Mouse (Mus musculus) cerebellum, postnatal 25 days (tissue): ENCODE results near the gene Eaf2.
"Not testable (repeated sequence)": the region's sequence is repeated elsewhere in the genome, so short reads cannot be mapped to it uniquely, and the experiment has no call there.

ENCODE experiments used
- DNase-seq, 2 experiments: peaks; one replicate each; pipeline ENCODE4 v3.0.0; 2021; ENCODE audit warnings: mixed read lengths in 2 of 2

Eaf2 gene

DNA sequence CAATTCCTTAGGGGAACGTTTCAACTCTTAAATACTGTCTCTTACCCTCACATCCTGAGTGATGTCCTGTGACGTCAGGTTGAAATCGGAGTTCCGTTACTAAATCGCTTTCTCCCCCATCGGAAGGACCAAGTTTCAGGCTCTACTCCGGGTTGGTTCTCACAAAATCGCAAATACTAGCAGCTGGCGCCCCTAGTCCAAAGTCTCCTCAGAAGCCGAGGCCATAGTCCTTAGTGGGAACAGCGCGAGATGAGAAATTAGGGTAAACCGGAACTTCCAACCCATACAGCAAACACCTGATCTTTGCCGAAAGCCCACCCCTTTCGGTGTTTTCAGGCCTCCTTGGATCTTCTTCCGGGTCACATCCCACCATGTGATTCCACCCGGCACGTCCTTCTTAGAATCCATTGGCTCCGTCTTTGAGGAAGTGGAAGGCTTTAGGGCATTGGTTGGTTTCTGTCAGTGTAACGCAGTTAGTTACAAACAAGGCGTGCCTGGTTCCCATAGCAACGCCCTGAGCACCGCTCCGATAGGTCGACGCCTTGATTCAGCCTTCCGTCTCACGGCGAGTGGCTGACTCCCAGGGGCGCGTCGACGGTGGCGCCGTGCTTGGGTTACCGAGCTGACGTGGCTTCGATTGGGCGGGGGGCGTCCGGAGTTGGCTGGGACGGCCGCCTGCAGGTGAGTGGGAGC, at the start of gene Eaf2, which contains the start of gene Golgb1:
Gene Eaf2 (minus strand): TSS at position 421 of the 693 bp plus-strand sequence.
Gene Golgb1 (plus strand): TSS at position 558 of the 693 bp plus-strand sequence.
- peak; percentile 91 to 97 for DNase-seq

- DNase-seq: no peak
Measured at GRCm38 (mm10) chr16:36924312-36924711, 49.5 kb upstream of the Eaf2 start.

GRCm38 (mm10) chr16:36921980-36922379, 47.2 kb upstream of the Eaf2 start:
- DNase-seq: no peak

DNA sequence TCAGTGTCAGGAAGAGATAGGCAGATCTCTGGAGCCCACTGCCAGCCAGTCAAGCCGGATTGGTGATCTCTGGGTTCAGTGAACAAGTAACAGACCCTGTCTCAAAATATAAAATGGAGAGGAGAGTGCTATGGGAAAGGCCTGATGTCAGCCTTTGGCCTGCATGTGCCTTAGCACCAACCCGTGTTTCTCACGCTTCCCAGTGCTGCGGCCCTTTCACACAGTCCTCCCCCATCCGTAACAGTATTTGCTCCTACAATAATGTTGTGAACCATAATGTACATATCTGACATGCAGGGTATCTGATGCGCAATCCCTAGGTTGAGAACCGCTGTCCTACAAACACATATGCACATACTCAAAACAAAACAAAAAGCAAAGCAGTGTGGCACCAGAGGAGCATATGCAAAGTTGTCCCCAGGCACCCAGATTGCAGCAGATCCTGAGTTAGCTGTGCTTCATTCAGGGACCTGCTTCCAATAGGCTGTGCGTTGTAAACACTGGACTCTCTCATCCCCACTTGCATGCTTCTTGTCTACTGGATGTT, 46.3 kb upstream of the Eaf2 start:
- no peak for DNase-seq

- DNase-seq: no peak
Measured at GRCm38 (mm10) chr16:36920410-36920809, 45.6 kb upstream of the Eaf2 start.

GRCm38 (mm10) chr16:36918505-36918904, 43.7 kb upstream of the Eaf2 start:
- DNase-seq: no peak

DNA sequence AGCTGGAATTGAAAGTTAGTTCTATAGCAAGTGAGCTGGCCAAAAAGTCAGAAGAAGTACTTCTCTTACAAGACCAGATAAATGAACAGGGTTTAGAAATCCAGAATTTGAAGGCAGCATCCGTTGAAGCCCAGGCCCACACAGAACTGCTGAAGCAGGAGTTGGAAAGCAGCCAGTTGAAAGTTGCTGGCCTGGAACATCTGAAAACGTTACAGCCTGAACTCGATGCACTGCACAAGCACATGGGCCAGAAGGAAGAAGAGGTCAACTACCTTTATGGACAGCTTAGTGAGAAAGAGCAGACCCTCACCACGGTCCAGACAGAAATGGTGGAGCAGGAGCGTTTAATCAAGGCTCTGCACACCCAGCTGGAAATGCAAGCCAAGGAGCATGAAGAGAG, 39.4 kb upstream of the Eaf2 start:
- no peak for DNase-seq

GRCm38 (mm10) chr16:36912311-36912710, 37.5 kb upstream of the Eaf2 start:
- no peak for DNase-seq

GRCm38 (mm10) chr16:36911909-36912308, 37.1 kb upstream of the Eaf2 start:
- no peak for DNase-seq

GRCm38 (mm10) chr16:36903156-36903555, 28.4 kb upstream of the Eaf2 start:
- DNase-seq: no peak

GRCm38 (mm10) chr16:36896712-36897111, 21.9 kb upstream of the Eaf2 start:
- DNase-seq: no peak

DNA sequence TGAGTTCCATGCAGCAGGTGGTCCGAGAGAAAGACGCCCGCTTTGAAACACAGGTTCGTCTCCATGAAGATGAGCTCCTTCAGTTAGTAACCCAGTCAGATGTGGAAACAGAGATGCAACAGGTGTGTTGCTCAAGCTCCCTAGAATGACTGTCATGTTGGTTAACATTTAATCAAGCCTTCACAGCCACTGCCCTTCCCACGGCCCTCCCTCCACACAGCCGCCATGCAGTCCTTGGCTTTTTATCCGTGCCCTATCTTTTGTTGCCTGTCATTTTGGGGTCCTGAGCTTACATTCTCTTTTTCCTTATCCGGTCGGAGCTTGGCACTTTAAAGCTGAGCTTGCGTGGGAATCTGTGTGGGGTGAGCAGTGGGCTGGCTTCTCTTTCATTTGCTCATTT, 18.5 kb upstream of the Eaf2 start:
- DNase-seq: no peak

DNA sequence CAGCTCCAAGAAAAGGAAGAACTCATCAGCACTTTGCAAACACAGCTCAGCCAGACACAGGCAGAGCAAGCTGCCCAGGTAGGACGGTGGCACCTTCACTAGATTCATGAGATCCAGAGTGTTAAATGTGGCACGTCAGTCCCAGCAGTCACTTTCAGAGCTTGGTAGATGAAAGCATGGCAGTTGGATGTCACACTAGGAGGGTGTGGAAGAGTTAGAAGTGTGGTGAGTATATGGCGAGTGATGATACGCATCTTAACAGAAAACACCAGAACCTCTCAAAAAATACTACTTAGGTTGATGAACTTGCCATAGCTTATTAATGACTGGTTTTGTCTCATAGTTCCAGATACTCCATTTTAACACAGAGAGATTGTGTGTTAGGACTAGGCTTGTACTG, 16.6 kb upstream of the Eaf2 start:
- DNase-seq: no peak

GRCm38 (mm10) chr16:36890559-36890958, 15.8 kb upstream of the Eaf2 start:
- DNase-seq: no peak

GRCm38 (mm10) chr16:36887546-36887945, 12.7 kb upstream of the Eaf2 start:
- DNase-seq: no peak

DNA sequence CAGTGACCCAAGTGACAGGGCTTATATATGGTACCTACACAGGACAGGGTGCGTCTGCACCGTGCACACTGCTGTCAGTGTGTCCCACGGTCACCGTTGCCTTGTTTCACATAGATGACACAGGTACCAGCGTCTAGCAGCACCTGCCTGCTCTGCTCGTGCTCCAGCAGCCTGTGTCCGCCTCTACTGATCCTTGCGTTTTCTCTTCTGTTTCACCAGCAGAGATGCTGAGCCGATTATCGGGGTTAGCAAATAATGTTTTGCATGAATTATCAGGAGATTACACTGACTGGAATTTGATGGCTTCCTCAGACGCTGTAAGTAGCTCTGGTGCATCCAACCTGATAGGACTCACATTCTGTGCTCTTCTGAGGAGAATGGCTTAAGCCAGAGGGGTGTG, 11.1 kb upstream of the Eaf2 start:
- DNase-seq: no peak

DNA sequence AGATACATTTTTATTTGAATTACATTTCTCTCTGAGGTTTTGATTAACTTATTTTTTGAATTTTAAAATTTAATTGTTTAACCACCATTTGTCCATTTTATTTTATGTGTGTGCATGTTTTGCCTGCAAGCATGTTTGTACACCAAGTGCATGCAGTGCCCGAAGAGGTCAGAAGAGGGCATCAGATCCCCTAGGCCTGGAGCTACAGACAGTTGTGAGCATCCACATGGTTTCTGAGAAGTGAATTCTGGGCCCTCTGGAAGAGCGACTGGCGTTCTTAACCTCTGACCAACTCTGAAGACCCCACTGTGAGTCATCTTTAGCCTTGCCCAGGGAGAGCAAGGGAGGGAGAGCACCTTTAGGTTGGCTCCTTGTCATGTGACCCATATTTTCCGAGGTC, 10.1 kb upstream of the Eaf2 start:
- DNase-seq: peak in 1 of 2 experiments; percentile 53

DNA sequence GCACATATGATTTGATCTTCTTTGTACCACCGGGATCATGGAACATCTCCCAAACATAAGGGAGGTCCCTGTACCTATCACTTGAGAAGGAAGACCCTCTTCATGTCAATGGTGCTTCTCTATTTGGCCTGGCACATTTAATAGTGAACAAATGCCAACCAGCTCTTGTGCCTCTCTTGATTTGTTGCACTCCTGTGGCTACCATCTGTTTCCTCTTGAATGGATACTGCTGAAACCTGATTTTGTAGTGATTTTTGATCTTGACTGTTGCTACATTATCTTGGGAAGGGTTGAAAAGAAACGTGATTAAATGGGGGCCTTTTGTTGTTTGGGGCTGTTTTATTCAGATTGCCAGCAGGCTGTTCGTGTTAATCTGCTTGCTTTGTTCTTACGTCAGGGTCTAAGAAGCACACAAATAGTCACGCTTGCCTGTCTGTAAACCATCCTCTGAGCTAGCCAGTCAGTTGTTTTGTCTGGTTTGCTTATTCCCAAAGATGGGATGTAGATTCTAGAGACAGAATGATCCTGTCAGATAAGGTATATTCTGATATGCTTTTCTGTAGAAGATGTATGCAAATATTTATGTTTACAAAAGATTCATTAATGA, 8.0 kb upstream of the Eaf2 start:
- peak; percentile 47 to 55 for DNase-seq

GRCm38 (mm10) chr16:36877316-36877715, 2.5 kb upstream of the Eaf2 start:
- no peak for DNase-seq

- DNase-seq: peak in 1 of 2 experiments; percentile 79
Measured at GRCm38 (mm10) chr16:36875276-36875851, 561 bp upstream of the Eaf2 start.

DNA sequence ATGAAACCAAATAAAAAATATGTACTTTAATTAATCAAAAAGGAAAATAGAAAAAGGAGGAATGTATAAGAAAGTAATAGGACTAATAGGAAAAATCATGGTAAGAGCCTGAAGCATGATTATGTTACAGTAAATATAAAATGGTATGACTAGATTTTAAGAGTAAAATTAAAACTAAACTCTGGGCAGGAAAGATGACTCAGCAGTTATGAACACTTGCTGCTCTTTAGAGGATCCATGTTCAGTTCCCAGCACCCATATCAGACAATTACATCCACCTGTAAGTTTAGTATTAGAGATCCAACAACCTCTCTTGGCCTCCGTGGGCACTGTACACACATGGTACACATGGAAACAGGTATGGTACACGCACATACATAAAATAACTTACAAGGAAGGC, 5.4 kb downstream of the Eaf2 start:
- DNase-seq: no peak

- DNase-seq: no peak
Measured at GRCm38 (mm10) chr16:36863585-36863984, 11.2 kb downstream of the Eaf2 start.

DNA sequence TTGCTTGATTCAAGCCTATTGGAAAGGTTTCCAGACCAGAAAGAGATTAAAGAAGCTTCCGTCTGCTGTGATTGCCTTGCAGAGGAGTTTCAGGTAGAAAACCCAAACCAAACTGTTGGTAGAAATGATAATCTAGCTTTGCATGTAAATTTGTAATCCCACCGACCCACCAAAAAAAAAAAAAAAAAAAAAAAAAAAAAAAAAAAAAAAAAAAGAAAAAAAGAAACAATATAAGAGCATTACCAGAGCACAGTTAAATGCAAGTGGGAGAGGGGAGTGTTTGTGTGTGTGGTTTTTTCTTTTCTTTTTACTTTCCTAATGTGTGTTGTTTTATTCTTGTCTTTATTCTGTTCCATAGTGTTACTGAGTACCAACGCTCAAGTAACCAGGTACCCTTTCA, 23.6 kb downstream of the Eaf2 start:
- DNase-seq: no peak

DNA sequence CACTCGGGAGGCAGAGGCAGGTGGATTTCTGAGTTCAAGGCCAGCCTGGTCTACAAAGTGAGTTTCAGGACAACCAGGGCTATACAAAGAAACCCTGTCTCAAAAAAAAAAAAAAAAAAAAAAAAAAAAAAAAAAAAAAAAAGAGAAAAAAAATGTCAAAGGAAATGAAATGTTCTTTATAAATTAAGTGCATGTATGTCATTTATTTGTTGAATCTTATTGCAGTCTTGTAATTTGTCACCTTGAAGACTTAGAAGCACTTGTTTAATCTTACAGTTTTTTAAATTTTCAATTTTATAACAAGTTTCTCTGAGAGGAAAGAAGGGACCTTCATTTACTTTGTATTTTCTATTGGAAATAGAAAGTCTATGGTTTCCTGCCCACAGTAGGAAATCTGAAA, 27.9 kb downstream of the Eaf2 start:
- DNase-seq: not testable (repeated sequence)
